10 mouse cellular contexts compared by ENCODE assay signal in genomic region chr14:25551731-25552130, GRCm38 (mm10).
DNase-seq lines count a peak whose midpoint lies in the region; ATAC-seq and TF ChIP-seq lines count a peak whose summit lies in the region.
"Had no signal": no experiment of that assay in that cellular context is flagged by ENCODE, and none has a peak within 500 bp of the region (broad histone marks: within the 10 kb centered on the region; RNA-seq: fewer than 3 reads in every experiment).

No protein-coding gene starts in this region.

- 11% methylated on average over 2 of the region's 2 CpGs for WGBS in hindbrain, postnatal 0 days

- no peak overlapping the region for H3K4me2 ChIP-seq in hindbrain, postnatal 0 days (ENCODE audit: low read depth, low read length)

- no peaks in the 10 kb centered on the region for H3K36me3 ChIP-seq in hindbrain, postnatal 0 days (ENCODE audit: insufficient read depth, low read length)

- no peaks in the 10 kb centered on the region for H3K27me3 ChIP-seq in hindbrain, postnatal 0 days (ENCODE audit: insufficient read depth, low read length)

- ATAC-seq in hindbrain, postnatal 0 days, result no peak

- no peak overlapping the region for H3K4me3 ChIP-seq in hindbrain, postnatal 0 days (ENCODE audit: low read length)

- no peaks in the 10 kb centered on the region for H3K9me3 ChIP-seq in hindbrain, postnatal 0 days (ENCODE audit: low read length)

- peaks cover 67% of the 10 kb centered on the region for H3K4me1 ChIP-seq in hindbrain, postnatal 0 days (ENCODE audit: insufficient read depth, low read length)

- peak; percentile 26 for TF ChIP-seq CTCF in hindbrain, postnatal 0 days (IDR thresholded peaks at IDR 0.05; ENCODE audit: low read depth)

- H3K9ac ChIP-seq in hindbrain, postnatal 0 days (replicated peaks; ENCODE audit: low read length), result no peak overlapping the region

- DNase-seq in lung, postnatal 10 days, result peak; percentile 48
- no peak for DNase-seq in lung, postnatal 25 days (ENCODE audit: low spot score)
- DNase-seq in brain, adult 2 months (ENCODE audit: low read depth, low spot score), result peak; percentile 31
- DNase-seq in hindbrain, postnatal 0 days (ENCODE audit: low spot score), result no peak
- peak; percentile 48 for DNase-seq in naive thymus-derived CD4-positive, alpha-beta T cell, adult 2 months (ENCODE audit: low read depth)
- DNase-seq in layer of hippocampus, postnatal 10 days (ENCODE audit: low spot score in 2 of 2), result no peak
- no peak for DNase-seq in layer of hippocampus, postnatal 25 days (ENCODE audit: extremely low spot score in 1 of 2, low spot score in 1 of 2)
- DNase-seq in lung, postnatal 14 days, result no peak
- DNase-seq: kidney, adult 8-10 months; lung, postnatal 4 days had no signal

- H3K27ac ChIP-seq in hindbrain, postnatal 0 days, result no peak overlapping the region

Comparison
In these comparisons a context has a peak if more than half of its experiments do, and no peak if none do; other contexts are left out.
1. DNase-seq: peak in lung, postnatal 10 days (single experiment), brain, adult 2 months (single experiment) and naive thymus-derived CD4-positive, alpha-beta T cell, adult 2 months (single experiment); none in lung, postnatal 25 days (single experiment), hindbrain, postnatal 0 days (single experiment), layer of hippocampus, postnatal 10 days (0 of 2), layer of hippocampus, postnatal 25 days (0 of 2) and lung, postnatal 14 days (single experiment).